Mouse (Mus musculus): ENCODE measurements around the gene Nfia.

- no peak for TF ChIP-seq CTCF (IDR thresholded peaks at IDR 0.05; ENCODE audit: control insufficient read depth, insufficient read depth, insufficient replicate concordance, low read depth, low read length)
- no peak for TF ChIP-seq POLR2A (IDR thresholded peaks at IDR 0.05; ENCODE audit: control insufficient read depth, low read depth, low read length)
Observed at GRCm38 (mm10) chr4:97767025-97767424, 5.5 kb upstream of the Nfia start.
